Mouse (Mus musculus) liver, embryonic 15.5 days (tissue): ENCODE results near the gene Hoxd13. TPM values are rescaled to one million over a fixed set of nuclear protein-coding genes. Genes with fewer than 3 reads are reported as not detected.

Experiments
- ATAC-seq: fragments of 200-750 bp; cut with Nextera tagmentation; 2 replicates; pipeline ENCODE4 v1.8.0; 2017; ENCODE audit warnings: moderate number of reproducible peaks, mild to moderate bottlenecking, moderate library complexity; ENCODE audit not compliant: insufficient read depth
- H3K27ac ChIP-seq: fragments of 300-500 bp; sonication (generic); replicated peaks from 2 replicates; pipeline ENCODE4 v1.5.1; 2015; ENCODE audit warnings: mild to moderate bottlenecking, inconsistent platforms
- H3K27me3 ChIP-seq: fragments of 300-500 bp; sonication (generic); 2 replicates; pipeline ENCODE4 v1.6.1; 2015; ENCODE audit warnings: mild to moderate bottlenecking, inconsistent platforms
- H3K36me3 ChIP-seq: fragments of 300-500 bp; sonication (generic); replicated peaks from 2 replicates; pipeline ENCODE4 v1.6.1; 2015; ENCODE audit warnings: moderate library complexity, mild to moderate bottlenecking, inconsistent platforms
- H3K4me1 ChIP-seq: fragments of 300-500 bp; sonication (generic); replicated peaks from 2 replicates; pipeline ENCODE4 v1.6.1; 2015; ENCODE audit warnings: inconsistent platforms
- H3K4me2 ChIP-seq: fragments of 300-500 bp; sonication (generic); 2 replicates; pipeline ENCODE4 v1.6.1; 2015; ENCODE audit warnings: moderate library complexity, mild to moderate bottlenecking, inconsistent platforms
- H3K4me3 ChIP-seq: fragments of 300-500 bp; sonication (generic); replicated peaks from 2 replicates; pipeline ENCODE4 v1.5.1; 2015; ENCODE audit warnings: mild to moderate bottlenecking, inconsistent platforms
- H3K9ac ChIP-seq: fragments of 300-500 bp; sonication (generic); 2 replicates; pipeline ENCODE4 v1.6.1; 2015; ENCODE audit warnings: moderate library complexity, mild to moderate bottlenecking, inconsistent platforms
- H3K9me3 ChIP-seq: fragments of 300-500 bp; sonication (generic); replicated peaks from 2 replicates; pipeline ENCODE4 v1.6.1; 2016; ENCODE audit warnings: inconsistent platforms
- WGBS: fragments of 180-500 bp; shearing (Covaris S2); methylation state at CpG from one replicate; pipeline ENCODE4 v1.1.7; 2015; ENCODE audit warnings: mixed read lengths; ENCODE audit not compliant: insufficient replicate concordance; 5-methylcytosine and 5-hydroxymethylcytosine counted together
- polyA plus RNA-seq: library from polyadenylated mRNA; unstranded; fragments of >200 nt; fragmentation: Nextera tagmentation; extraction: Ambion mirVana; gene quantifications from 2 replicates; pipeline ENCODE4 v1.2.1, GENCODE M21; 2015

Gene Hoxd13
- polyA plus RNA-seq, 1 experiment from 2014 or later: not detected

DNA sequence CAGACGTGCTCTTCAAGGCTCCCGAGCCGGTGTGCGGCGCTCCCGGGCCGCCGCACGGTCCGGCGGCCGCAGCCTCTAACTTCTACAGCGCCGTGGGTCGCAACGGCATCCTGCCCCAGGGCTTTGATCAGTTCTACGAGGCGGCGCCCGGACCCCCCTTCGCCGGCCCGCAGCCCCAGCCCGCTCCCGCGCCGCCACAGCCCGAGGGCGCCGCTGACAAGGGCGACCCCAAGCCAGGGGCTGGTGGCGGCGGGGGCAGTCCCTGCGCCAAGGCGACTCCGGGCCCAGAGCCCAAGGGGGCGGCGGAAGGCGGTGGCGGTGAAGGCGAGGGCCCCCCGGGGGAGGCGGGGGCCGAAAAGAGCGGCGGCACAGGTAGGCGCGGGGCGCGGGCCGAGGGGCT is 14.7 kb downstream of the Hoxd13 start:
- peaks cover 9% of the 10 kb centered on the region for H3K4me1 ChIP-seq
- 1% methylated on average over 50 of the region's 51 CpGs for WGBS
- peak overlapping the region; percentile 25 for H3K4me2 ChIP-seq
- no peak overlapping the region for H3K9ac ChIP-seq
- peaks cover 99% of the 10 kb centered on the region for H3K27me3 ChIP-seq
- H3K36me3 ChIP-seq: no peaks in the 10 kb centered on the region
- no peak for ATAC-seq
- H3K9me3 ChIP-seq: no peaks in the 10 kb centered on the region
- no peak overlapping the region for H3K27ac ChIP-seq
- no peak overlapping the region for H3K4me3 ChIP-seq

DNA sequence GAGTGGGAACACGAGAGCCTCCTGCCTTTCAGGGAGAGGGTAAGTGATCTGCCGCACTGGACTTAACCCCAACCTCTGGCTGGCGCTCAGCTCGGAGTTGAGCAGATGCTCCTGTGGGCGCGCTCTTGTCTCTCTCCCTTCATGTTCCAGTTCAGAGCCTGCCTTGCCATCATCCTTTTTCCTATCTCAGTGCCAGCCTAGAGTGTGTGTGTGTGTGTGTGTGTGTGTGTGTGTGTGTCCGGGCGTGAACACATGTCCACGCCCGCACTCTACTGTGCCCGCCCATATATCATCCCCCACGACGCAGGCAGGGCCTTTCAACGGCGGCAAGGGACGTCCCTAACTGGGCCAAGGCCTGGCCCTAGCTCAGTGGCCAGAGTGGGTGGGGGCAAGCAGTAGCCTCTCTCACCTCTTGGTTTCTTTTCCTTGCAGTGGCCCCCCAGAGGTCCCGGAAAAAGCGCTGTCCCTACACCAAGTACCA is 15.4 kb downstream of the Hoxd13 start:
- 2% methylated on average over 18 of the region's 18 CpGs for WGBS
- Histone ChIP-seq H3K27me3 (peaks cover 99% of the 10 kb centered on the region), H3K4me2 (no peak overlapping the region), H3K4me1 (peaks cover 9% of the 10 kb centered on the region), H3K9ac (no peak overlapping the region), H3K27ac (no peak overlapping the region), H3K36me3 (no peaks in the 10 kb centered on the region), H3K9me3 (no peaks in the 10 kb centered on the region), H3K4me3 (no peak overlapping the region)
- ATAC-seq: no peak

DNA sequence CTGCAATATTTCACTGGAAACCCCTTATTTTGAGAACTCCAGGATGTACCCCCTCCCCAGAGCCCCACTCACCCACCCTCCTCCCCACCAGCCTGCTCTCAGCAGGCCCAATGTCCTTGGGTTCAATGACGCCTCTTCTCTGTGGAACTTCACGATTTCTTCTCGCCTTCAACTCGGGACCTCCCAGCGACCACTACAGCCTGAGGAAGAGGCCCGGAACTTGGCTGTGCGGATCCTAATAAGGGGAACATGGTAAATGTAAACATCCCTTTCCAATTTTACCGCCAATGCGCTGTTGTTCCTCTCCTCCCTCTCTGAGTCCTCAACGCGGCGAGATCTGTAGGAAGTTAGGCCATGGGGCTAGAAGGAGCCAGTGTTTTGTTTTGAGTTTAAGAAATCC is 16.0 kb downstream of the Hoxd13 start:
- H3K27me3 ChIP-seq: peaks cover 99% of the 10 kb centered on the region
- H3K27ac ChIP-seq: no peak overlapping the region
- no peak overlapping the region for H3K9ac ChIP-seq
- no peaks in the 10 kb centered on the region for H3K36me3 ChIP-seq
- H3K4me3 ChIP-seq: no peak overlapping the region
- peaks cover 9% of the 10 kb centered on the region for H3K4me1 ChIP-seq
- no peak overlapping the region for H3K4me2 ChIP-seq
- WGBS: under 1% methylated on average over 12 of the region's 12 CpGs
- ATAC-seq: no peak
- no peaks in the 10 kb centered on the region for H3K9me3 ChIP-seq

- Histone ChIP-seq H3K4me1 (peaks cover 9% of the 10 kb centered on the region), H3K27me3 (peaks cover 99% of the 10 kb centered on the region), H3K4me3 (no peak overlapping the region), H3K9me3 (no peaks in the 10 kb centered on the region), H3K36me3 (no peaks in the 10 kb centered on the region), H3K4me2 (no peak overlapping the region), H3K27ac (no peak overlapping the region), H3K9ac (no peak overlapping the region)
- WGBS: 9% methylated on average over 4 of the region's 4 CpGs
- no peak for ATAC-seq
Observed at GRCm38 (mm10) chr2:74685059-74685603, 17.0 kb downstream of the Hoxd13 start.

DNA sequence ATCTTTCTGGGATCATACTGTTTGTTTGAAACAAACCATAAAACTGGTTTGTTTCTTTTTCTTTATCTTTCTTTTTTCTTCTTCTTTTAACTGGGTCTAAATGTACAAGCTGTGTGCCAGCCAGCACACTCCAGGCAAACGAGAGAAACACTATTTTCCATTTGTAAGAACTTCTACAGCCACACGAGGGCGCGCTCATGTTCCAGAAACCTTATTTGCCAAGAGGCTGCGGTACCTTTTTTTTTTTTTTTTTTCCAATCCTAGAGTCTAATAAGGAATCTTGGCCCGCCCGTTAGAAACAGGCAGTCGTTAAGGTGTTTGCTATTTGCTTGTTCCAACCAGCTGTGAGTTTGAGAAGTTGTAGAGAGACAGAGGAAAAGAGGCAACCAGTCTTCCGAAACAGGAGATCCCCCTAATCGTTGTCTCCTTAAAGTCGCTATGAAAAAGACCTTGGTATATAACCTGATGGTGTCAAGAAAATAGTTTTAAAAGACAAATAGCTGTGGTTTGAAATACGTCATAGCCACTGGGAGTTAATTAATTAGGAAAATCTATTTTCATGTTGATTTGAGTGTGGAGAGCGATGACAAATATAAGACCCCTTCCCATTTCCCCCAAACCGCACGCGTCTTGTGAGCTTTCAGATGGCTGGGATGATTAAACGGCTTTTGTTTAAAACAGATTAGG is 18.3 kb downstream of the Hoxd13 start:
- H3K4me1 ChIP-seq: peaks cover 9% of the 10 kb centered on the region
- H3K4me2 ChIP-seq: no peak overlapping the region
- H3K27ac ChIP-seq: no peak overlapping the region
- ATAC-seq: no peak
- no peak overlapping the region for H3K9ac ChIP-seq
- no peaks in the 10 kb centered on the region for H3K36me3 ChIP-seq
- no peak overlapping the region for H3K4me3 ChIP-seq
- WGBS: 5% methylated on average over 17 of the region's 17 CpGs
- peaks cover 99% of the 10 kb centered on the region for H3K27me3 ChIP-seq
- H3K9me3 ChIP-seq: no peaks in the 10 kb centered on the region

DNA sequence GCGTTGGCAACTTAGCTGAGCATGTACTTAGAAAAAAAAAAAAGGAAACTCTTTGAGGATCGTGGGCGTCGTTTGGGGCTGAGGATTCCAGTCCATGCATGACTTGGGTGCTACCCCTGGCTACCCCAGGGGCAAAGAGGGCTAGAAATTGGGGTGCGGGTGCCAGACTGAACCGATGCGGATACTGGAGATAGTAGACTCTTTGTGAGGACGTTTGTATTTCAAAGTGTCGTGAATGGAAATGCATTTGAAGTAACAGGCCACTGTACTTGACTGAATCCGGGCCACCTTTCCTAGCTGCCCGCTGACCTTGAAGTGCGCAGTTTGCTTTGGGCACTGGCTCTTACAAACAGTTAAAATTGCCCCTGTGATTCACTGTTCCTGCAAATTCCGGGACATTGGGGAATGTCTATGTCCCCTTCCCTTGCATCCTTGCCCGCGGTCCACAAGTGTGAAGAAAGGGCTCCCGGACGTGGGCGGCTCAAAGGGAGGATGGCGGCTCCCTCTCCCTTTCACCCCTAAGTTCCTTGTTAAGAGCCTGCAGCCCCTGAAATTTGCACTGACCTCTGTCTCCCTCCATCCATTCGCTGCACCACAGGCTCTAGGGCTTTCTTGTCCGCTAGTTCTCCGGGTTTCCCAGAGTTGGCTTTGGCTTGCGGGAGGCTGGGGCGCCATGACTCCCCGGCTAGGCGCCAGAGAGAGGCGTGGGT is 19.0 kb downstream of the Hoxd13 start:
- WGBS: 2% methylated on average over 27 of the region's 27 CpGs
- Histone ChIP-seq H3K4me1 (peaks cover 5% of the 10 kb centered on the region), H3K27me3 (peaks cover 99% of the 10 kb centered on the region), H3K4me3 (no peak overlapping the region), H3K9ac (no peak overlapping the region), H3K27ac (no peak overlapping the region), H3K4me2 (no peak overlapping the region), H3K36me3 (no peaks in the 10 kb centered on the region), H3K9me3 (no peaks in the 10 kb centered on the region)
- ATAC-seq: no peak

DNA sequence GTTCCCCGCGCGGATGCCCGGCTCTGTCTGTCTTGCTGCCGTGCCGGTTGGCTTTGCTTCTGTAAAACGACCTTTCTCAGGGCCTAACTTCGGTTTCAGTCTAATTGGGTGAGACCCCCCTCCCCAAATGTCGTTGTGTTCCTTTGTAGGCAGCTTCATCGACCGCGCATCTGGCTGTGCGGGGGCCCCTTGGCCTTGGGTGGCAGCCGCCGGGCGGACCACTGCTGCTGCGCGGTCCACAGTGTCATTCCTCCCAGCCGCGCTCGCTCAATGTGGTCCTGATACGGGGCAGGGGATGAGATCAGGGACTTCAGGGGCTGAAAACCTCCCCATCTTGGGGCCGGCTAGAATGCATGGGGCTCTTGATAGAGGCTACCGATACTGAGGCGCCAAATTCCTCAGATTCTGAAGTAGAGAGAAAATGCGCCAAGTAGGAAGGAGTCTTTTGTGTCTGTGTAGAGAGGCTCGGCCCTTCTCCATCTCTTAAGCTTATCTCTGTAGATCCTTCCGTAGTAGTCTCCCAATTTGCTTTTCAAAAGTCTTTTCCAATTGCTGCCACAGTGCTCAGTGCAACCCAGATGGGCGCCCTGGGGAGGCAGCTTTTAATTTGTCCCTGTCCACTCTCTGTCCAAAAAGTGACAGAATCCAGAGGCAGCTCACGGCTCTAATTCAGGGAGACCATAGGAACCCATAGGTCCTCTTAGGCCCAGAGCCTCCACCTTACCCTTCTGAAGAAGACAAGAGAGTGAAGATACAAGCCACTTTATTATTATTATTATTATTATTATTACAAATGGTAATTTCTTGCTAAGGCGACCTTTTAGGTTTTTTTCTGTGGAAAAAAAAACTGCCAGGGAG is 19.8 kb downstream of the Hoxd13 start:
- ATAC-seq: no peak
- Histone ChIP-seq H3K4me3 (no peak overlapping the region), H3K9ac (no peak overlapping the region), H3K9me3 (no peaks in the 10 kb centered on the region), H3K27me3 (peaks cover 99% of the 10 kb centered on the region), H3K36me3 (no peaks in the 10 kb centered on the region), H3K27ac (no peak overlapping the region), H3K4me2 (no peak overlapping the region), H3K4me1 (no peaks in the 10 kb centered on the region)
- 2% methylated on average over 31 of the region's 31 CpGs for WGBS

- Histone ChIP-seq H3K27me3 (peaks cover 99% of the 10 kb centered on the region), H3K9ac (no peak overlapping the region), H3K36me3 (no peaks in the 10 kb centered on the region), H3K4me1 (no peaks in the 10 kb centered on the region), H3K4me3 (no peak overlapping the region), H3K4me2 (no peak overlapping the region), H3K9me3 (no peaks in the 10 kb centered on the region), H3K27ac (no peak overlapping the region)
- no peak for ATAC-seq
- 4% methylated on average over 12 of the region's 12 CpGs for WGBS
Observed at GRCm38 (mm10) chr2:74688795-74689573, 20.9 kb downstream of the Hoxd13 start.

DNA sequence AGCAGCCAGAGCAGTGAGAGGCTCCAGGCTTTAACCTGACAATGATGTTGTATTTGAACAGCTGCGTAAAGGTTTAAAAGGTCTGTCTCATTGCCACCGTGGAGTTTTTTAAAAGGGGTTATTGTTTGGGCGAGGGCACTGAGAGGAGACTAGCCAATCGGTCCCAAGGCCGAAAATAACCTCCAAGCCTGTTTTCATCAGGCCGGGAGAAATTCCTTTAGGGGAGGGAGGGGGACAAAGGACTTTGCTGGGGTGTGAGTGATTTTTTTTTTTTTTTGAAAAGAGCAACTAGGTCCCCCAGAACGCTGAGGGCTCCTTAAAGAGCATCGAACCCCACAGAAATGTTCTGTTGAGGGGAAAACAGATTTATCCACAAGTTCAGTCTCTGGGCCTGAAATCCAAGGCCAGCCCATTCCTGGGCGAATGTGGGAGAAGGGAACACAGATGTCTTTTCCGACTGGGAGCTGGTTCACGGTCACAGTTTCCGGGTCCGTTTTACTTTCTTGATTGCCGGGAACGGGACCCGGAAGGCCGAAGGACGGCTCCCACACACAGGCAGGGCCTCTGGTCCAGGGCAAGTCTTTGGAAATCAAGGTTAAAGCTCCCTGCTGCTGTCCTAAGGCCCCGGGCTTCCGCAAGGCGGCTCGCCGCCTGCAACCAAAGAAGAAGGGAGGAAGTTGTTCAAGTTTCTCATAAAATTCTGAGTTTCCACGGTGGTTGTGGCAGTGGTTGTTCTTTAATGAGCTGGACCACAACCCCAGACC is 21.6 kb downstream of the Hoxd13 start:
- no peak for ATAC-seq
- no peak overlapping the region for H3K27ac ChIP-seq
- H3K4me1 ChIP-seq: no peaks in the 10 kb centered on the region
- H3K27me3 ChIP-seq: peaks cover 99% of the 10 kb centered on the region
- no peak overlapping the region for H3K4me3 ChIP-seq
- under 1% methylated on average over 24 of the region's 24 CpGs for WGBS
- no peaks in the 10 kb centered on the region for H3K9me3 ChIP-seq
- no peaks in the 10 kb centered on the region for H3K36me3 ChIP-seq
- H3K4me2 ChIP-seq: no peak overlapping the region
- H3K9ac ChIP-seq: no peak overlapping the region

DNA sequence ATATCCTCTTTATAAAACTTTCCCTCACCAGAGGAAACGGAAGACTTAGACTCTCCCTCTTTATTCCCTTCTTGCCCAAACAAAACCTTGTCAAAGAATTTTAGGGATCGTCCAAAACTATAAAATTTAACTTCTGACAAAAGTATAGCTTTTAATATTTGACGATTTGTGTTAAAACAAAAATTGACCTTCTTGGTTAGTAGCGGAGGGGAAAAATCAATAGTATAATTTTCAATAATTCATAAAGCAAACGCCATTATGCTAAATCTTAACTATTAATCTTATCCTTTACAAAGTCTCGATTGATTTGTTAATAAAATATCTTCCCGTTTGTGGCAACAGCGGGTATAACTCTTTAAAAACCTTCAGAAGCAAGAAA is 22.2 kb downstream of the Hoxd13 start:
- WGBS: 4% methylated on average over 8 of the region's 8 CpGs
- Histone ChIP-seq H3K9me3 (no peaks in the 10 kb centered on the region), H3K4me2 (no peak overlapping the region), H3K9ac (no peak overlapping the region), H3K4me1 (no peaks in the 10 kb centered on the region), H3K36me3 (no peaks in the 10 kb centered on the region), H3K27me3 (peaks cover 99% of the 10 kb centered on the region), H3K27ac (no peak overlapping the region), H3K4me3 (no peak overlapping the region)
- ATAC-seq: no peak
